Mouse (Mus musculus) lung, adult 2 months (tissue): ENCODE results near the gene Havcr1. TPM values are rescaled to one million over a fixed set of nuclear protein-coding genes. Genes with fewer than 3 reads are reported as not detected.

Source experiments
- DNase-seq: peaks from one replicate; pipeline ENCODE4 v3.0.0; 2022
- H3K4me1 ChIP-seq: fragments of 200-500 bp; 2 replicates; pipeline ENCODE4 v1.6.1; 2011; ENCODE audit warnings: low read length; ENCODE audit not compliant: control insufficient read depth, insufficient read depth
- H3K4me3 ChIP-seq: fragments of 200-500 bp; replicated peaks from 2 replicates; pipeline ENCODE3; 2011; ENCODE audit warnings: low read depth, mild to moderate bottlenecking, control low read depth, low read length; ENCODE audit errors: extremely low read depth
- CTCF ChIP-seq: fragments of 200-500 bp; IDR thresholded peaks from 2 replicates; pipeline ENCODE4 v1.5.1; 2011; ENCODE audit warnings: mild to moderate bottlenecking, low read length, control low read depth; ENCODE audit not compliant: insufficient read depth
- POLR2A ChIP-seq: fragments of 200-500 bp; IDR thresholded peaks from 2 replicates; pipeline ENCODE4 v1.6.1; 2011; ENCODE audit warnings: low read depth, mild to moderate bottlenecking, control low read depth, low read length, borderline replicate concordance; ENCODE audit errors: extremely low read depth
- WGBS: fragments of 180-500 bp; shearing (Covaris S2); methylation state at CpG from one replicate; pipeline ENCODE4 v1.1.7; 2018; 5-methylcytosine and 5-hydroxymethylcytosine counted together
- polyA plus RNA-seq: library from polyadenylated mRNA; depleted of rRNA; stranded (reverse); fragments of >200 nt; gene quantifications from 2 replicates; pipeline ENCODE4 v1.2.3, GENCODE M21; 2012; rRNA removed

Havcr1 gene
- polyA plus RNA-seq, 1 experiment, result 0.37 TPM

DNA sequence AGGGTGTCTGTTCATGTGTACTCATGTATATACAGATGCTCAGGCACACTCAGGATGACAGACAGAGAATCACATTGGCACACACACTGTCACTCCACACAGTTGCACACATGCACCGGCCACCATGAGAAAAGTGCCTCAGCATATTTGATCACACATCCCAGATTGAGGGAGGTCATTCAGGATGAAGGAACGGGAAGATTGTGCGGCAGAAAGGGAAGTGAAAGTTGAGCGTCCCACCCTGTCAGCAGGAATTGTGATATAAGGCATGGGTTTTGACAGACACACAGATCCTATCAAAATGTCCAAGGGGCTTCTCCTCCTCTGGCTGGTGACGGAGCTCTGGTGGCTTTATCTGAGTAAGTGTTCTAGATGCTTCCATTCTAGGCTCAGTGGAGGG lies 75.6 kb downstream of the Havcr1 start, which contains the start of gene Timd4:
Gene Timd4 (plus strand): TSS at position 290 of the 400 bp plus-strand sequence.
- Histone ChIP-seq H3K4me1 (no peaks in the 10 kb centered on the region), H3K4me3 (no peak within 1 kb of the TSS)
- 60% methylated on average over 5 of the region's 5 CpGs for WGBS
- TF ChIP-seq POLR2A, result no peak
- TF ChIP-seq CTCF, result no peak
- DNase-seq, result no peak

- DNase-seq, result no peak
- Histone ChIP-seq H3K4me1 (no peaks in the 10 kb centered on the region), H3K4me3 (no peak overlapping the region)
- TF ChIP-seq POLR2A, result no peak
- no peak for TF ChIP-seq CTCF
- WGBS, result 78% methylated on average over 5 of the region's 5 CpGs
These were observed 82.8 kb downstream of the Havcr1 start for GRCm38 (mm10) chr11:46817692-46818091.

GRCm38 (mm10) chr11:46819930-46820329 lies 85.0 kb downstream of the Havcr1 start:
- H3K4me3 ChIP-seq, result no peak overlapping the region
- DNase-seq, result no peak
- H3K4me1 ChIP-seq, result no peaks in the 10 kb centered on the region
- 33% methylated on average over 4 of the region's 4 CpGs for WGBS
- TF ChIP-seq CTCF (no peak), POLR2A (no peak)

Other genes starting within 250 kb of the Havcr1 start
- not detected in 2 replicates for gene Gm12169, start 210.9 kb upstream of the Havcr1 start, polyA plus RNA-seq
- gene BC053393, start 163.5 kb upstream of the Havcr1 start, polyA plus RNA-seq, result 0.11 TPM in 1 of 2 replicates, not detected in the other
- not detected in 2 replicates for gene Dppa1, start 105.8 kb upstream of the Havcr1 start, polyA plus RNA-seq
- gene Timd2, start 28.0 kb upstream of the Havcr1 start, polyA plus RNA-seq, result not detected in 2 replicates
- 0.96 and 1.3 TPM in 2 replicates for gene Timd4, start 75.7 kb downstream of the Havcr1 start, polyA plus RNA-seq